Mouse (Mus musculus) cortical plate, adult 2 months (tissue): ENCODE measurements around the gene Gtpbp10. TPM values are rescaled to one million over a fixed set of nuclear protein-coding genes. Genes with fewer than 3 reads are reported as not detected.

ENCODE experiments used
- H3K27ac ChIP-seq: fragments of 200-500 bp; 2 replicates; pipeline ENCODE4 v1.5.1; 2012; ENCODE audit warnings: low read length, control low read depth, inconsistent platforms; ENCODE audit not compliant: insufficient read depth
- H3K4me1 ChIP-seq: fragments of 200-500 bp; 2 replicates; pipeline ENCODE4 v1.6.1; 2011; ENCODE audit warnings: low read length; ENCODE audit not compliant: control insufficient read depth, insufficient read depth
- H3K4me3 ChIP-seq: fragments of 200-500 bp; 2 replicates; pipeline ENCODE4 v1.5.1; 2011; ENCODE audit warnings: mild to moderate bottlenecking, low read length, control low read depth; ENCODE audit not compliant: insufficient read depth
- CTCF ChIP-seq: fragments of 200-500 bp; IDR thresholded peaks from 2 replicates; pipeline ENCODE4 v1.5.1; 2011; ENCODE audit warnings: mild to moderate bottlenecking, control low read depth, low read length; ENCODE audit not compliant: insufficient read depth; ENCODE audit errors: extremely low read depth
- POLR2A ChIP-seq: fragments of 200-500 bp; IDR thresholded peaks from 2 replicates; pipeline ENCODE4 v1.6.1; 2011; ENCODE audit warnings: mild to moderate bottlenecking, low read length, control low read depth; ENCODE audit not compliant: insufficient read depth; ENCODE audit errors: extremely low read depth
- polyA plus RNA-seq: library from polyadenylated mRNA; depleted of rRNA; stranded (reverse); fragments of >200 nt; gene quantifications from 2 replicates; pipeline ENCODE4 v1.2.3, GENCODE M21; 2012

Gtpbp10 gene
- polyA plus RNA-seq, 1 experiment, result 8.2 TPM

- no peak for TF ChIP-seq POLR2A
- no peak for TF ChIP-seq CTCF
- no peak overlapping the region for H3K27ac ChIP-seq
- H3K4me3 ChIP-seq, result no peak overlapping the region
- no peaks in the 10 kb centered on the region for H3K4me1 ChIP-seq
Observed at GRCm38 (mm10) chr5:5536131-5536530, 23.2 kb downstream of the Gtpbp10 start.

GRCm38 (mm10) chr5:5533656-5534420 is 25.5 kb downstream of the Gtpbp10 start:
- TF ChIP-seq POLR2A (no peak), CTCF (no peak)
- H3K27ac ChIP-seq, result no peak overlapping the region
- H3K4me3 ChIP-seq, result no peak overlapping the region
- no peaks in the 10 kb centered on the region for H3K4me1 ChIP-seq

GRCm38 (mm10) chr5:5515411-5515810 is 43.9 kb downstream of the Gtpbp10 start:
- Histone ChIP-seq H3K4me3 (no peak overlapping the region), H3K4me1 (peaks cover 1% of the 10 kb centered on the region; the same call in 1 of the 2 replicates), H3K27ac (no peak overlapping the region)
- no peak for TF ChIP-seq CTCF
- TF ChIP-seq POLR2A, result no peak

GRCm38 (mm10) chr5:5514196-5515076 is 44.9 kb downstream of the Gtpbp10 start, which contains the start of gene Cldn12:
Cldn12 (minus strand) TSS chr5:5514958.
- Histone ChIP-seq H3K4me1 (peaks cover 2% of the 10 kb centered on the region; the same call in 1 of the 2 replicates), H3K27ac (peak within 1 kb of the TSS; percentile 96), H3K4me3 (peak within 1 kb of the TSS; percentile 85)
- TF ChIP-seq POLR2A (no peak), CTCF (no peak)

GRCm38 (mm10) chr5:5511401-5511800 is 47.9 kb downstream of the Gtpbp10 start:
- Histone ChIP-seq H3K4me1 (peaks cover 6% of the 10 kb centered on the region; the same call in 1 of the 2 replicates), H3K4me3 (no peak overlapping the region), H3K27ac (no peak overlapping the region)
- TF ChIP-seq CTCF, result no peak
- TF ChIP-seq POLR2A, result no peak

- peaks cover 6% of the 10 kb centered on the region; the same call in 1 of the 2 replicates for H3K4me1 ChIP-seq
- no peak overlapping the region for H3K27ac ChIP-seq
- no peak for TF ChIP-seq CTCF
- no peak for TF ChIP-seq POLR2A
- H3K4me3 ChIP-seq, result no peak overlapping the region
Observed at GRCm38 (mm10) chr5:5510989-5511388, 48.3 kb downstream of the Gtpbp10 start.

- Histone ChIP-seq H3K4me1 (peaks cover 6% of the 10 kb centered on the region; the same call in 1 of the 2 replicates), H3K27ac (no peak overlapping the region), H3K4me3 (no peak overlapping the region)
- TF ChIP-seq CTCF (no peak), POLR2A (no peak)
Observed at GRCm38 (mm10) chr5:5510304-5510887, 48.9 kb downstream of the Gtpbp10 start.

GRCm38 (mm10) chr5:5508231-5508630 is 51.1 kb downstream of the Gtpbp10 start:
- H3K4me3 ChIP-seq, result no peak overlapping the region
- H3K4me1 ChIP-seq, result peaks cover 6% of the 10 kb centered on the region; the same call in 1 of the 2 replicates
- TF ChIP-seq POLR2A (no peak), CTCF (no peak)
- no peak overlapping the region for H3K27ac ChIP-seq

- H3K4me3 ChIP-seq, result no peak overlapping the region
- no peak overlapping the region for H3K27ac ChIP-seq
- peaks cover 6% of the 10 kb centered on the region; the same call in 1 of the 2 replicates for H3K4me1 ChIP-seq
- peak; percentile 48 for TF ChIP-seq CTCF
- TF ChIP-seq POLR2A, result no peak
Observed at GRCm38 (mm10) chr5:5507701-5508225, 51.6 kb downstream of the Gtpbp10 start.
